Mouse (Mus musculus) CH12.LX (cell line): Measurements from ENCODE around the gene Pygm. TPM values are rescaled to one million over a fixed set of nuclear protein-coding genes. Genes with fewer than 3 reads are reported as not detected.
A peak's percentile ranks its signal among the peaks of the same experiment; 100 is the strongest.

Source experiments
- DNase-seq: peaks from one replicate; pipeline ENCODE4 v3.0.0-alpha.2; 2013; ENCODE audit errors: extremely low read depth
- H3K27ac ChIP-seq: 2 replicates; pipeline ENCODE4 v1.5.1; 2012; ENCODE audit warnings: low read depth, mild to moderate bottlenecking, control low read depth, moderate library complexity; ENCODE audit not compliant: insufficient read depth
- H3K27me3 ChIP-seq: replicated peaks from 2 replicates; pipeline ENCODE3; 2012; ENCODE audit warnings: inconsistent platforms
- H3K36me3 ChIP-seq, 2 experiments: replicated peaks in 1 of 2; 2 replicates each; pipeline versions ENCODE3 to v1.6.1; 2012; ENCODE audit warnings: inconsistent platforms in 1 of 2, low read length in 1 of 2, mild to moderate bottlenecking in 1 of 2, mixed read lengths in 1 of 2, moderate library complexity in 1 of 2; ENCODE audit not compliant: control insufficient read depth in 1 of 2, insufficient read depth in 1 of 2
- H3K4me1 ChIP-seq, 2 experiments: 2 replicates each; pipeline ENCODE4 v1.6.1; 2012; ENCODE audit warnings: inconsistent platforms in 1 of 2, moderate library complexity in 1 of 2; ENCODE audit not compliant: insufficient read depth in 2 of 2, control insufficient read depth in 1 of 2
- H3K4me2 ChIP-seq: 2 replicates; pipeline ENCODE4 v1.6.1; 2012; ENCODE audit warnings: low read depth, mild to moderate bottlenecking, control low read depth; ENCODE audit not compliant: poor library complexity, insufficient read depth, severe bottlenecking
- H3K4me3 ChIP-seq, 3 experiments: fragments of 150-350 bp in 1 of 3; sonication (generic) in 1 of 3; replicated peaks in 1 of 3; 2 replicates each; pipeline versions ENCODE3 to v1.5.1; 2011 to 2012; ENCODE audit warnings: low read depth in 2 of 3, low read length in 2 of 3, mild to moderate bottlenecking in 2 of 3, moderate library complexity in 2 of 3, control low read depth in 1 of 3, improper control_type of control experiment in 1 of 3, inconsistent platforms in 1 of 3, mixed read lengths in 1 of 3; ENCODE audit not compliant: poor library complexity in 1 of 3
- H3K79me2 ChIP-seq: replicated peaks from 2 replicates; pipeline ENCODE4 v1.6.1; 2012; ENCODE audit warnings: mild to moderate bottlenecking, moderate library complexity; ENCODE audit not compliant: control insufficient read depth, poor library complexity, insufficient read depth, severe bottlenecking; ENCODE audit errors: extremely low read depth
- H3K9ac ChIP-seq: 2 replicates; pipeline ENCODE4 v1.6.1; 2012; ENCODE audit warnings: low read depth, mild to moderate bottlenecking, control low read depth, moderate library complexity; ENCODE audit not compliant: insufficient read depth
- H3K9me3 ChIP-seq: replicated peaks from 2 replicates; pipeline ENCODE3; 2012; ENCODE audit warnings: low read length, inconsistent platforms, mixed read lengths
- GABPA ChIP-seq: IDR thresholded peaks from 2 replicates; pipeline ENCODE4 v1.6.1; 2012; ENCODE audit warnings: low read depth, low read length, improper control_type of control experiment, inconsistent platforms; ENCODE audit not compliant: insufficient replicate concordance
- HCFC1 ChIP-seq: IDR thresholded peaks from 2 replicates; pipeline ENCODE4 v1.6.1; 2012; ENCODE audit warnings: low read depth, mild to moderate bottlenecking, inconsistent platforms, low read length, improper control_type of control experiment
- IRF4 ChIP-seq: IDR thresholded peaks from 2 replicates; pipeline ENCODE4 v1.6.1; 2014; ENCODE audit warnings: low read depth, mild to moderate bottlenecking, inconsistent platforms, low read length, improper control_type of control experiment
- JUN ChIP-seq: IDR thresholded peaks from 2 replicates; pipeline ENCODE4 v1.6.1; 2011; ENCODE audit warnings: low read depth, mild to moderate bottlenecking, low read length, improper control_type of control experiment, moderate library complexity; ENCODE audit not compliant: insufficient read depth
- MYC ChIP-seq: IDR thresholded peaks from 2 replicates; pipeline ENCODE4 v1.6.1; 2011; ENCODE audit warnings: low read depth, mild to moderate bottlenecking, improper control_type of control experiment, low read length
- NELFE ChIP-seq: IDR thresholded peaks from 2 replicates; pipeline ENCODE4 v1.6.1; 2011; ENCODE audit warnings: low read depth, low read length, improper control_type of control experiment
- SMC3 ChIP-seq: IDR thresholded peaks from 2 replicates; pipeline ENCODE4 v1.6.1; 2011; ENCODE audit warnings: low read depth, low read length, improper control_type of control experiment
- TBP ChIP-seq: conservative IDR thresholded peaks from 2 replicates; pipeline ENCODE4 v1.6.1; 2011; ENCODE audit warnings: low read depth, low read length, improper control_type of control experiment
- USF1 ChIP-seq: IDR thresholded peaks from 2 replicates; pipeline ENCODE4 v1.6.1; 2014; ENCODE audit warnings: low read depth, mild to moderate bottlenecking, inconsistent platforms, low read length, improper control_type of control experiment
- ZC3H11A ChIP-seq: IDR thresholded peaks from 2 replicates; pipeline ENCODE4 v1.6.1; 2012; ENCODE audit warnings: low read depth, mild to moderate bottlenecking, inconsistent platforms, low read length, improper control_type of control experiment
- ZMIZ1 ChIP-seq: IDR thresholded peaks from 2 replicates; pipeline ENCODE4 v1.6.1; 2012; ENCODE audit warnings: low read depth, mild to moderate bottlenecking, inconsistent platforms, low read length, improper control_type of control experiment
- ZNF384 ChIP-seq: IDR thresholded peaks from 2 replicates; pipeline ENCODE4 v1.6.1; 2012; ENCODE audit warnings: low read depth, low read length, improper control_type of control experiment, inconsistent platforms
- dilution Hi-C: fragments of 300-500 bp; cut with MboI; formaldehyde crosslinking; loops from 2 replicates; pipeline ENCODE4 v1.14.3; 2020; ENCODE audit warnings: low sequenced_read_pairs; ENCODE audit not compliant: extremely low pct_unique_long_range_greater_than_20kb, extremely low pct_ligation_motif_present
- in situ Hi-C: fragments of 300-500 bp; cut with MboI; formaldehyde crosslinking; loops from 3 replicates; pipeline ENCODE4 v1.14.3; 2019; ENCODE audit warnings: low sequenced_read_pairs, low pct_ligation_motif_present, low pct_unique_long_range_greater_than_20kb, mixed read lengths
- polyA plus RNA-seq: library from polyadenylated mRNA; unstranded; fragments of >175 nt; gene quantifications from 2 replicates; pipeline ENCODE4 v1.2.1, GENCODE M21; 2012; ENCODE audit warnings: low read depth; ENCODE audit not compliant: insufficient read length
- total RNA-seq, 2 experiments: library from RNA; depleted of rRNA; stranded (reverse); fragments of 300-350 nt in 1 of 2; fragments of >200 nt in 1 of 2; gene quantifications; 2 replicates each; pipeline ENCODE4 v1.2.3; 2012 to 2014

Gene Pygm
- total and polyA plus RNA-seq, 3 experiments: 0.32 to 2.0 (median 0.47) TPM

DNA sequence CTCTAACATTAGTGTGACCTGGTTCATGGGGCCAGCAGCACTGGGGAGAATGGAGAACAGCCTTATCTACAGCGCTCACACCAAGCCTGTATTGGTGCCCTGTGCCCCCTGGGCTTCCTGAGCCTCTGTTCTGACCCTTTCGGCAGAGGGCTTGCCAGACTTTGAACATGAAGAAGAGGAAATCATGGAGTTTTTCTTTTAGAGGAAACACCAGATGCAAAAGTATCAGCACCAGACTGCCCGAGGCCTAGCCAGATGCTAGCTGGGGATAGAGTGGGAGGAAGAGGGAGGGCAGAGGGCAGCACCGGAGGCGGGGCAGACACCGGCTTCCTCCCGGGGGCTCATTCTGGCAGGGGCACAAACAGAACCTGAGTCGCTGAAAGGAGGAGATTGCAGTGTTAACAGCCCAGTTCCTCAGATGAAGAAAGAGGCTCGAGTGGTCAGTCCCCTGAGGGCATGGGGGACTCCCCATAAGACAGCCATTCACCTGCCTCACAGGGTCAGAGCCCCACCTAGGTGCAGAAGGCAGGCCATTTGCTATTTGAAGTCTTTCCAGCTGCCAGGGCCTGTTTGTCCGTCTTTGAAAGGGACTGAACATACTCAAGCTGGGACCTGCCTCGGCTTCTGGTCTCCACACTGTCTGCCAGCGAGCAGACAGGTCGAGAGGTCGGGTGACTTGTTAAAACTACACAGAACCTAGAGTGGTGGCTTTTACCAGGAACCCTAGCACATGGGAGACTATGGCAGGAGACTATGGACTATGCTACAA is 34.8 kb upstream of the Pygm start:
- Histone ChIP-seq H3K9ac (no peak overlapping the region), H3K4me2 (no peak overlapping the region), H3K36me3 (peaks cover 93 to 97% of the 10 kb centered on the region in 2 experiments), H3K27ac (peak overlapping the region; percentile 20; the same call in 1 of the 2 replicates), H3K27me3 (no peaks in the 10 kb centered on the region), H3K9me3 (no peaks in the 10 kb centered on the region), H3K4me1 (peaks cover 11 to 81% of the 10 kb centered on the region in 2 experiments), H3K79me2 (no peaks in the 10 kb centered on the region; the same call in 1 of the 2 replicates), H3K4me3 (no peak overlapping the region)
- in situ Hi-C loops (no loop called here), dilution Hi-C loops (no loop called here)
- no peak for DNase-seq
- TF ChIP-seq JUN (no peak), IRF4 (peak; percentile 15; the same call in 1 of the 2 replicates), MYC (no peak)

DNA sequence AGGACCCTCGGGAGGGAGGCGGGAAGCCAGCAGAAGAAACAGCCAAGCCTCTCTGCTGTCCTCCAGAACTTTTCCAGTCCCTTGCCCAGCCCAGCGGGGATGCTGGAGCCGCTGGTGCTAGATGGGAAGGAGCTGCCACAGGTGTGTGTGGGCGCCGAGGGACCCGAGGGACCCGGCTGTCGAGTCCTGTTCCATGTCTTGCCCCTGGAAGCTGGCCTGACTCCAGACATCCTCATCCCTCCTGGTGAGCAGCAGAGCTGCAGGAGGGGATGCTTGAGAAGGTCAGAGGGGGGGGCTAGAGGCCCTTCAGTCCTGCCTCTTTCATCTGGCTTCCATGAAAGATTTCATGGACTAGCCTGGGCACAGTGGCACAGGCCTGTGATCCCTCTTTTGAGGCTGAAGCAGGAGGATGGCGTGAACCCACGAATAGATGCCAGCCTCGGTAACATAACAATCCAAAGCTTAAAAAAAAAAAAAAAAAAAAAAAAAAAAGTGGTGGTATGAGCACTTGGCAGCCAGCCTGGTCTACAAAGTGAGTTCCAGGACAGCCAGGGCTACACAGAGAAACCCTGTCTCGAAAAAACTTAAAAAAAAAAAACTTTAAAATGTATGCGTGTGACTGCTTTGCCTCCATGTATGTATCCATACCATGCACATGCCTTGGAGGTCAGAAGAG is 32.6 kb upstream of the Pygm start:
- no peak overlapping the region for H3K27ac ChIP-seq
- DNase-seq: no peak
- TF ChIP-seq ZC3H11A (no peak), ZNF384 (peak; percentile 57; the same call in 1 of the 2 replicates)
- H3K36me3 ChIP-seq: peaks cover 80 to 91% of the 10 kb centered on the region in 2 experiments
- H3K4me1 ChIP-seq: peaks cover 9 to 60% of the 10 kb centered on the region in 2 experiments
- in situ Hi-C loops: no loop called here
- dilution Hi-C loops: no loop called here
- no peak overlapping the region for H3K4me3 ChIP-seq
- no peak overlapping the region for H3K4me2 ChIP-seq
- no peaks in the 10 kb centered on the region for H3K9me3 ChIP-seq
- H3K79me2 ChIP-seq: no peaks in the 10 kb centered on the region; the same call in 1 of the 2 replicates
- no peaks in the 10 kb centered on the region for H3K27me3 ChIP-seq
- no peak overlapping the region for H3K9ac ChIP-seq

DNA sequence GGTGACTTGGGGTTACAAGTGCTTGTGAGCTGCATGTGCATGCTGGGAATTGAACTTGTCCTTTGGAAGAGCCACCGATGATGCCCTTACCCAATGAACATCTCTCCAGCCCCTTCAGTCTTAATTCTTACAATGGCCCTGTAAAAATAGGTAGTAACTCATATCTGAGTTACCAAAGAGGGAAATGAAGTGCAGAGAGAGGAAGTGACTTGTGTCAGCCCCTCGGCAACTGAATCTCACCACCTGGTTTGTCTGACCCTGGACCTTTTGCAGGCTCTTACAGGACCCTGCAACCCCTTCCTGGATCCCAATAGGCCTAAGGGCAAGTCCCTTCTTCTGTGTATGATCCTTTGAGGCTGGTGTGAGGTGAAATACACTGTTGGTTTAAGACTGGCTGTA is 32.1 kb upstream of the Pygm start:
- no peak overlapping the region for H3K4me3 ChIP-seq
- in situ Hi-C loops (no loop called here), dilution Hi-C loops (no loop called here)
- no peaks in the 10 kb centered on the region; the same call in 1 of the 2 replicates for H3K79me2 ChIP-seq
- no peak overlapping the region for H3K4me2 ChIP-seq
- no peak overlapping the region for H3K9ac ChIP-seq
- no peaks in the 10 kb centered on the region for H3K27me3 ChIP-seq
- DNase-seq: no peak
- TF ChIP-seq NELFE (no peak), SMC3 (no peak), ZMIZ1 (no peak), TBP (no peak), MYC (no peak), USF1 (no peak), HCFC1 (no peak), GABPA (no peak)
- peaks cover 75 to 89% of the 10 kb centered on the region in 2 experiments for H3K36me3 ChIP-seq
- peaks cover 7 to 54% of the 10 kb centered on the region in 2 experiments for H3K4me1 ChIP-seq
- H3K9me3 ChIP-seq: no peaks in the 10 kb centered on the region
- H3K27ac ChIP-seq: no peak overlapping the region
